Mouse (Mus musculus): ENCODE measurements at regions not wholly inside any gene's neighbourhood (a gene's known extent, or its start where the extent isn't known, plus 50 kb on each side); places are given as distances from the start of the nearest gene placed in this dataset.

DNA sequence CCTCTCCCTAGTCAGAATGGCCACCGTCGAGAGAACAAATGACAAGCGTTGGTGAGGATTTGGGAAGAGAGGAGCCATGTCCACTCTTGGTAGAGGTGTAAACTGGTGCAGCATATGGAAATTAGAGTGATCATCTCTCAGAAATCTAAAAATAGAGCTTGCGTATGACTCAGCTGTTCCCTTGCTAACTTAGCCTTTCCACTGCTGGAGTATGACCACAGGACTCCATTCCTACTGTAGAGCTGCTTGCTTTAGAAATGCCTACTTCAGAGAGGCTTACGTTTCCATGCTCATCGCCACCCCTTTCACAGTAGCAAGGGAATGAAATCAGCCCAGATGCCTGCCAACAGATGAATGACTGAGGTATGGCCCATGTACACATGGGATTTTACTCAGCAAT, 277.4 kb downstream of the Gpat3 start:
- TF ChIP-seq POLR2A (IDR thresholded peaks at IDR 0.05; ENCODE audit: borderline replicate concordance, insufficient read depth, low read length), result no peak
- TF ChIP-seq CTCF (IDR thresholded peaks at IDR 0.05; ENCODE audit: borderline replicate concordance, insufficient read depth, low read depth, low read length), result no peak

Data from cerebellum, adult 2 months (tissue).